ENCODE assay signal across 21 mouse cellular contexts in the genomic region with DNA sequence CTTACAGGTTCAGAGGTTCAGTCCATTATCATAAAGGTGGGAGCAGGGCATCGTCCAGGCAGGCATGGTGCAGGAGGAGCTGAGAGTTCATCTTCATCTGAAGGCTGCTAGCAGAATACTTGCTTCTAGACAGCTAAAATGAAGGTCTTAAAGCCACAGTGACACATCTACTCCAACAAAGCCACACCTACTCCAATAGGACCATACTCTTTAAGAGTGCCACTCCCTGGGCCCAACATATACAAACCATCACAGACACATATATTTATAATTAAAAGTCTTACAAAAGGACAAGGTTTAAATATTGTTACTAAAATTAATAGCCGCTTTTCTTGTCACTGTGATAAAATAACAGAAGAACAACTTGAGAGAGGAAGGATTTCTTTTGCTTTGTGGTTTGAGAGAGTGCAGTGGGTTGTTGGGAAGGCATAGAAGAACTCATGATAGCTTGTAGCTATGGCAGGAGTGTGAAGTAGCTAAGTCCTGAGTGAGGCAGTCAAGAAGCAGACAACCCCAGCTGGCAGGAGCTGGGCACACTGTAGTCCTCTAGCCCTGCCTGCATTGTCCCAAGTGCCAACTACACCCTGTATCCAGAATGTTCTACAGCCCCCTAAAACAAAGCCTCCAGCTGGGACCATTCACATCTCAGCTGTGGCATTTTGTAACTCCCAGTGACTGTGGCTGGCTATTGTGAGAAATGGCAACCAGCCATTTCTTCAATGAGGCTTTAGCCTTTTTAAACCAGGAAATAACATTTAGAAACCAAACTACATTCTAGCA. TPM values are rescaled to one million over a fixed set of nuclear protein-coding genes. Genes with fewer than 3 reads are reported as not detected.
A peak's percentile ranks its signal among the peaks of the same experiment; 100 is the strongest.
DNase-seq lines count a peak whose midpoint lies in the region; ATAC-seq and TF ChIP-seq lines count a peak whose summit lies in the region.
"Had no signal": no experiment of that assay in that cellular context is flagged by ENCODE, and none has a peak within 500 bp of the region (broad histone marks: within the 10 kb centered on the region; RNA-seq: fewer than 3 reads in every experiment).

No protein-coding gene starts in this region.

- peak; percentile 68 for DNase-seq in midbrain, postnatal 0 days (ENCODE audit: low spot score)
- peak; percentile 65 for DNase-seq in forebrain, postnatal 0 days
- peak; percentile 47 for DNase-seq in lung, postnatal 36 days
- DNase-seq in gastrocnemius, postnatal 4 days (ENCODE audit: low spot score in 2 of 2), result no peak
- DNase-seq in gastrocnemius, postnatal 14 days, result no peak
- DNase-seq: adrenal gland, adult 8-10 months; cerebellum, adult 8-10 months; kidney, adult 2 months; kidney, postnatal 4 days; thymus, postnatal 25 days had no signal

- no peaks in the 10 kb centered on the region for H3K9me3 ChIP-seq in hindbrain, embryonic 16.5 days (ENCODE audit: control insufficient read depth, low read length)
- H3K9me3 ChIP-seq in hindbrain, embryonic 12.5 days (replicated peaks), result no peaks in the 10 kb centered on the region
- no peaks in the 10 kb centered on the region for H3K9me3 ChIP-seq in midbrain, postnatal 0 days (ENCODE audit: low read length)
- H3K9me3 ChIP-seq in midbrain, embryonic 16.5 days (replicated peaks; ENCODE audit: control insufficient read depth, low read length, poor library complexity, severe bottlenecking), result no peaks in the 10 kb centered on the region
- no peaks in the 10 kb centered on the region for H3K9me3 ChIP-seq in forebrain, postnatal 0 days (ENCODE audit: low read length)
- H3K9me3 ChIP-seq: embryonic facial prominence, embryonic 15.5 days; heart, embryonic 15.5 days; hindbrain, embryonic 15.5 days; midbrain, embryonic 13.5 days; neural tube, embryonic 12.5 days had no signal

- no peak overlapping the region for H3K9ac ChIP-seq in hindbrain, embryonic 16.5 days (ENCODE audit: low read depth, low read length)
- H3K9ac ChIP-seq in hindbrain, embryonic 12.5 days, result no peak overlapping the region
- no peak overlapping the region for H3K9ac ChIP-seq in midbrain, postnatal 0 days (replicated peaks; ENCODE audit: low read length, poor library complexity, severe bottlenecking)
- H3K9ac ChIP-seq in midbrain, embryonic 16.5 days (ENCODE audit: low read depth, low read length), result no peak overlapping the region
- no peak overlapping the region for H3K9ac ChIP-seq in forebrain, postnatal 0 days
- H3K9ac ChIP-seq: embryonic facial prominence, embryonic 15.5 days; heart, embryonic 15.5 days; hindbrain, embryonic 15.5 days; midbrain, embryonic 13.5 days; neural tube, embryonic 12.5 days had no signal

- WGBS in hindbrain, embryonic 16.5 days, result 93% methylated on average over 2 of the region's 2 CpGs
- 100% methylated on average over 2 of the region's 2 CpGs for WGBS in hindbrain, embryonic 12.5 days
- WGBS in midbrain, postnatal 0 days, result 97% methylated on average over 2 of the region's 2 CpGs
- 92% methylated on average over 2 of the region's 2 CpGs for WGBS in midbrain, embryonic 16.5 days
- WGBS in forebrain, postnatal 0 days, result 92% methylated on average over 2 of the region's 2 CpGs

- no peaks in the 10 kb centered on the region for H3K4me1 ChIP-seq in hindbrain, embryonic 16.5 days (ENCODE audit: control insufficient read depth, insufficient read depth, low read depth, low read length)
- H3K4me1 ChIP-seq in hindbrain, embryonic 12.5 days, result 0 out of 2 replicates have a peak, but pooled peaks cover 5% of the 10 kb centered on the region
- H3K4me1 ChIP-seq in midbrain, postnatal 0 days (ENCODE audit: insufficient read depth, low read length), result no peaks in the 10 kb centered on the region
- no peaks in the 10 kb centered on the region; the same call in 1 of the 2 replicates for H3K4me1 ChIP-seq in midbrain, embryonic 16.5 days (ENCODE audit: control insufficient read depth, insufficient read depth, low read length)
- 0 out of 2 replicates have a peak, but pooled peaks cover 5% of the 10 kb centered on the region for H3K4me1 ChIP-seq in forebrain, postnatal 0 days (ENCODE audit: insufficient read depth)
- H3K4me1 ChIP-seq: embryonic facial prominence, embryonic 15.5 days; heart, embryonic 15.5 days; hindbrain, embryonic 15.5 days; neural tube, embryonic 12.5 days had no signal

- TF ChIP-seq CTCF in midbrain, postnatal 0 days (IDR thresholded peaks at IDR 0.05), result no peak
- TF ChIP-seq CTCF in forebrain, postnatal 0 days (IDR thresholded peaks at IDR 0.05; ENCODE audit: low read depth), result no peak

- no peak overlapping the region for H3K4me2 ChIP-seq in hindbrain, embryonic 16.5 days (ENCODE audit: low read length)
- no peak overlapping the region for H3K4me2 ChIP-seq in hindbrain, embryonic 12.5 days (replicated peaks)
- no peak overlapping the region for H3K4me2 ChIP-seq in midbrain, postnatal 0 days (ENCODE audit: low read depth, low read length, poor library complexity, severe bottlenecking)
- no peak overlapping the region for H3K4me2 ChIP-seq in midbrain, embryonic 16.5 days (ENCODE audit: low read length)
- H3K4me2 ChIP-seq in forebrain, postnatal 0 days (ENCODE audit: low read depth), result no peak overlapping the region
- H3K4me2 ChIP-seq: embryonic facial prominence, embryonic 15.5 days; heart, embryonic 15.5 days; hindbrain, embryonic 15.5 days; midbrain, embryonic 13.5 days; neural tube, embryonic 12.5 days had no signal

- ATAC-seq in hindbrain, embryonic 16.5 days, result peak; percentile 63
- no peak for ATAC-seq in hindbrain, embryonic 12.5 days (ENCODE audit: low FRiP score)
- no peak for ATAC-seq in midbrain, postnatal 0 days (ENCODE audit: low FRiP score)
- ATAC-seq in midbrain, embryonic 16.5 days, result no peak
- ATAC-seq in forebrain, postnatal 0 days, result peak; percentile 88
- ATAC-seq: midbrain, embryonic 13.5 days had no signal

- H3K27me3 ChIP-seq in hindbrain, embryonic 16.5 days (replicated peaks; ENCODE audit: control insufficient read depth, insufficient read depth, low read length), result no peaks in the 10 kb centered on the region
- no peaks in the 10 kb centered on the region for H3K27me3 ChIP-seq in hindbrain, embryonic 12.5 days
- no peaks in the 10 kb centered on the region for H3K27me3 ChIP-seq in midbrain, postnatal 0 days (ENCODE audit: insufficient read depth, low read length)
- no peaks in the 10 kb centered on the region for H3K27me3 ChIP-seq in midbrain, embryonic 16.5 days (ENCODE audit: control insufficient read depth, insufficient read depth, low read depth, low read length)
- no peaks in the 10 kb centered on the region for H3K27me3 ChIP-seq in forebrain, postnatal 0 days (ENCODE audit: insufficient read depth, low read length)
- H3K27me3 ChIP-seq: embryonic facial prominence, embryonic 15.5 days; heart, embryonic 15.5 days; hindbrain, embryonic 15.5 days; midbrain, embryonic 13.5 days; neural tube, embryonic 12.5 days had no signal

- intact Hi-C loops in gastrocnemius, postnatal 14 days (cut with DNase I; ENCODE audit: low total_unique reads), result no loop called here

- H3K27ac ChIP-seq in hindbrain, embryonic 16.5 days (ENCODE audit: low read depth, low read length), result no peak overlapping the region
- H3K27ac ChIP-seq in hindbrain, embryonic 12.5 days, result no peak overlapping the region
- no peak overlapping the region for H3K27ac ChIP-seq in midbrain, postnatal 0 days (ENCODE audit: low read depth, low read length)
- no peak overlapping the region for H3K27ac ChIP-seq in midbrain, embryonic 16.5 days (ENCODE audit: low read length)
- no peak overlapping the region for H3K27ac ChIP-seq in forebrain, postnatal 0 days (ENCODE audit: low read depth, low read length)
- H3K27ac ChIP-seq: embryonic facial prominence, embryonic 15.5 days; heart, embryonic 15.5 days; hindbrain, embryonic 15.5 days; macrophage; midbrain, embryonic 13.5 days; neural tube, embryonic 12.5 days had no signal

- no peak overlapping the region for H3K4me3 ChIP-seq in hindbrain, embryonic 16.5 days (ENCODE audit: low read length)
- H3K4me3 ChIP-seq in hindbrain, embryonic 12.5 days, result no peak overlapping the region
- no peak overlapping the region for H3K4me3 ChIP-seq in midbrain, postnatal 0 days (ENCODE audit: low read depth, low read length)
- no peak overlapping the region for H3K4me3 ChIP-seq in midbrain, embryonic 16.5 days (ENCODE audit: low read depth, low read length)
- no peak overlapping the region for H3K4me3 ChIP-seq in forebrain, postnatal 0 days (ENCODE audit: low read depth, low read length)
- H3K4me3 ChIP-seq: embryonic facial prominence, embryonic 15.5 days; heart, embryonic 15.5 days; hindbrain, embryonic 15.5 days; midbrain, embryonic 13.5 days; neural tube, embryonic 12.5 days had no signal

- H3K36me3 ChIP-seq in hindbrain, embryonic 16.5 days (ENCODE audit: control insufficient read depth, insufficient read depth, low read length), result peaks cover 2% of the 10 kb centered on the region; the same call in 1 of the 2 replicates
- H3K36me3 ChIP-seq in hindbrain, embryonic 12.5 days, result peaks cover 12% of the 10 kb centered on the region
- peaks cover 19% of the 10 kb centered on the region for H3K36me3 ChIP-seq in midbrain, postnatal 0 days (ENCODE audit: insufficient read depth, low read length)
- H3K36me3 ChIP-seq in midbrain, embryonic 16.5 days (ENCODE audit: control insufficient read depth, insufficient read depth, low read length), result no peaks in the 10 kb centered on the region; the same call in 1 of the 2 replicates
- peaks cover 7% of the 10 kb centered on the region for H3K36me3 ChIP-seq in forebrain, postnatal 0 days (ENCODE audit: insufficient read depth)

RNA-seq across cellular contexts. Expression of a gene that starts 39.6 kb away (rescaled TPM):
- polyA plus RNA-seq in hindbrain, embryonic 16.5 days (2015; fragmentation: Nextera tagmentation; extraction: Ambion mirVana), result 55.5 and 62.0 TPM in 2 replicates
- 58.0 and 58.4 TPM in 2 replicates for polyA plus RNA-seq in hindbrain, embryonic 12.5 days (2016; fragmentation: Nextera tagmentation; extraction: Ambion mirVana)
- 36.1 and 38.6 TPM in 2 replicates for total RNA-seq in midbrain, postnatal 0 days (2014; rRNA removed)
- polyA plus RNA-seq in midbrain, postnatal 0 days (2015; fragmentation: Nextera tagmentation; extraction: Ambion mirVana), result 57.7 and 58.6 TPM in 2 replicates
- 62.9 and 66.9 TPM in 2 replicates for polyA plus RNA-seq in midbrain, embryonic 16.5 days (2015; fragmentation: Nextera tagmentation; extraction: Ambion mirVana)
- 53.5 and 61.0 TPM in 2 replicates for total RNA-seq in forebrain, postnatal 0 days (2014; rRNA removed)
- polyA plus RNA-seq in forebrain, postnatal 0 days (2015; fragmentation: Nextera tagmentation; extraction: Ambion mirVana), result 56.6 and 64.2 TPM in 2 replicates
- 10 to 100 TPM; 30.8 to 33.8 TPM for total RNA-seq in gastrocnemius, postnatal 4 days (2021)
- total RNA-seq in gastrocnemius, postnatal 14 days (2021), result 10 to 100 TPM; 30.6 to 31.0 TPM

RNA-seq across cellular contexts. Expression of a gene that starts 53.3 kb away (rescaled TPM):
- polyA plus RNA-seq in hindbrain, embryonic 16.5 days (2015; fragmentation: Nextera tagmentation; extraction: Ambion mirVana), result 42.7 and 51.2 TPM in 2 replicates
- 63.9 and 72.0 TPM in 2 replicates for polyA plus RNA-seq in hindbrain, embryonic 12.5 days (2016; fragmentation: Nextera tagmentation; extraction: Ambion mirVana)
- 115 and 137 TPM in 2 replicates for total RNA-seq in midbrain, postnatal 0 days (2014; rRNA removed)
- 36.9 and 37.5 TPM in 2 replicates for polyA plus RNA-seq in midbrain, postnatal 0 days (2015; fragmentation: Nextera tagmentation; extraction: Ambion mirVana)
- 58.0 and 58.2 TPM in 2 replicates for polyA plus RNA-seq in midbrain, embryonic 16.5 days (2015; fragmentation: Nextera tagmentation; extraction: Ambion mirVana)
- 124 and 138 TPM in 2 replicates for total RNA-seq in forebrain, postnatal 0 days (2014; rRNA removed)
- 29.0 and 35.7 TPM in 2 replicates for polyA plus RNA-seq in forebrain, postnatal 0 days (2015; fragmentation: Nextera tagmentation; extraction: Ambion mirVana)
- total RNA-seq in gastrocnemius, postnatal 4 days (2021), result 10 to 100 TPM; 37.4 to 45.4 TPM
- total RNA-seq in gastrocnemius, postnatal 14 days (2021), result 10 to 100 TPM; 27.7 to 30.0 TPM

RNA-seq across cellular contexts. Expression of a gene that starts 53.4 kb away (rescaled TPM):
- polyA plus RNA-seq in hindbrain, embryonic 16.5 days (2015; fragmentation: Nextera tagmentation; extraction: Ambion mirVana), result 0.11 and 0.16 TPM in 2 replicates
- 0.06 TPM in 1 of 2 replicates, not detected in the other for polyA plus RNA-seq in hindbrain, embryonic 12.5 days (2016; fragmentation: Nextera tagmentation; extraction: Ambion mirVana)
- total RNA-seq in midbrain, postnatal 0 days (2014; rRNA removed), result 0.05 and 0.16 TPM in 2 replicates
- 0.07 TPM in 1 of 2 replicates, not detected in the other for polyA plus RNA-seq in midbrain, postnatal 0 days (2015; fragmentation: Nextera tagmentation; extraction: Ambion mirVana)
- 0.10 and 0.11 TPM in 2 replicates for polyA plus RNA-seq in midbrain, embryonic 16.5 days (2015; fragmentation: Nextera tagmentation; extraction: Ambion mirVana)
- total RNA-seq in forebrain, postnatal 0 days (2014; rRNA removed), result 0.23 TPM in 1 of 2 replicates, not detected in the other
- polyA plus RNA-seq in forebrain, postnatal 0 days (2015; fragmentation: Nextera tagmentation; extraction: Ambion mirVana), result not detected in 2 replicates
- total RNA-seq in gastrocnemius, postnatal 4 days (2021), result not detected
- under 1 TPM in 1 of 2 experiments, not detected in 1; 0.25 TPM for total RNA-seq in gastrocnemius, postnatal 14 days (2021)
- total RNA-seq: ES-E14; liver, adult 2 months had no signal
- polyA plus RNA-seq: embryonic facial prominence, embryonic 15.5 days; heart, embryonic 15.5 days; liver, adult 2 months; macrophage; neural tube, embryonic 12.5 days had no signal

Comparison
In these comparisons a context has a peak if more than half of its experiments do, and no peak if none do; other contexts are left out.
1. ATAC-seq: peak in hindbrain, embryonic 16.5 days (single experiment) and forebrain, postnatal 0 days (single experiment); none in hindbrain, embryonic 12.5 days (single experiment), midbrain, postnatal 0 days (single experiment) and midbrain, embryonic 16.5 days (single experiment).
2. DNase-seq: peak in midbrain, postnatal 0 days (single experiment), forebrain, postnatal 0 days (single experiment) and lung, postnatal 36 days (single experiment); none in gastrocnemius, postnatal 4 days (0 of 2) and gastrocnemius, postnatal 14 days (single experiment).